Mouse (Mus musculus) frontal cortex, postnatal 14 days (tissue): ENCODE measurements at regions not wholly inside any gene's neighbourhood (a gene's known extent, or its start where the extent isn't known, plus 50 kb on each side); places are given as distances from the start of the nearest gene placed in this dataset.
A peak's percentile ranks its signal among the peaks of the same experiment; 100 is the strongest.

Experiments
- DNase-seq, 2 experiments: peaks; one replicate each; pipeline ENCODE4 v3.0.0; 2022; ENCODE audit warnings: low spot score in 2 of 2

- DNase-seq = no peak
Measured at GRCm38 (mm10) chr13:97520988-97521547, 239.4 kb downstream of the Gm10260 start.

DNA sequence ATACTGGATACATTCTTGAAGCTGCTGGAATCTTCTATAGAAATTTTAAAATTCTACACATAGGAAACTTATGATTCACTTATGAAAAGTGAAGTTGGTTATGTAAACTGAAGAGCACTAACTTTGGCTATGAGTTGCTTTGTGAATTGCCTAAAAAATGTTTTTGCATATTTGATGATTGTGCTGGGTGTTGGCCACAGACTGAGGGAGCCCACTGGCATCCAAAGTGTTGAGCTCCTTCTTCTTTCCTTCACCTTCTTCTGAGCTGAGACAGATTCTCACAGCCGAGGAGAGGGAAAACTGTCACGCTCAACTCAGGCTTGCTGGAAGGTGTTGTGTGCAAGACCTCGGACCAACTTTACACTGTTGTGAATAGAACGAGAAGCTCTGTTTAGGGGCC, 243.7 kb downstream of the Gm10260 start:
- no peak for DNase-seq

DNA sequence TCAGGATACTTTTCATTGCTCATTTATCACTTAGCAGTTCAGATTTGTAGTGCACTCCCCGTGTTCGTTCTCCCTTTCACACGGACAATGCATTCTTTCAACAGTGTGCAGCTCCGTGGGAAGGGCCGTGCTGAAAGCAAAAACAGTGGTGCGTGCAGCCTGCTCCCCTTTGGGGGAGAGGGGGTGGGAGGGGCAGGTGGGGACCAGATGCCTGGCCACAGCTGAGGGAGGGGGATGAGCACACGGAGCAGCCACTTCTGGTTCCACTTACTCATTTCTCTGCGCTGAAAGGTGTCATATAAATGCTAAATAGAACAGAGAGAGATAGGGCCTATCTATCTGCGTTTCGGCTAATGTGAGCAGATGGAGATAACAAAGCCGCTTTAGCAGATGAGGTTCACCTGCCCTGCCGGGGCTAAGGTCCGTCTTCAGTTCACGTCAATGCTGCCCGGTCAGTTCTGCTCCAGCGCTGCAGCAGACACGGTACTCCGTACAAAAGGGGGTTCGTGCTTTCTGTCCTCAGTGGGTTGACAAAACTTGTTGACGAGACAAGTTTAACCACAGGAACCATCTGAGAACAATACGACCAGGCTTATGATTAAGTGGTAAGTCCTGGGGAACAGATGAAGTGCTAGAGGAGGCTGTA, 245.9 kb downstream of the Gm10260 start:
- DNase-seq = no peak

- no peak for DNase-seq
Measured at GRCm38 (mm10) chr13:97512521-97512920, 247.9 kb downstream of the Gm10260 start.

GRCm38 (mm10) chr13:97510431-97511261, 249.8 kb downstream of the Gm10260 start:
- no peak for DNase-seq

- DNase-seq = no peak
Measured at GRCm38 (mm10) chr13:97504949-97505348, 255.5 kb downstream of the Gm10260 start.

- DNase-seq = no peak
Measured at GRCm38 (mm10) chr13:97503955-97504739, 256.3 kb downstream of the Gm10260 start.

- DNase-seq = no peak
Measured at GRCm38 (mm10) chr13:97503391-97503790, 257.0 kb downstream of the Gm10260 start.

GRCm38 (mm10) chr13:97500155-97500554, 259.2 kb downstream of the Enc1 start:
- no peak for DNase-seq

GRCm38 (mm10) chr13:97498981-97499380, 258.1 kb downstream of the Enc1 start:
- no peak for DNase-seq

DNA sequence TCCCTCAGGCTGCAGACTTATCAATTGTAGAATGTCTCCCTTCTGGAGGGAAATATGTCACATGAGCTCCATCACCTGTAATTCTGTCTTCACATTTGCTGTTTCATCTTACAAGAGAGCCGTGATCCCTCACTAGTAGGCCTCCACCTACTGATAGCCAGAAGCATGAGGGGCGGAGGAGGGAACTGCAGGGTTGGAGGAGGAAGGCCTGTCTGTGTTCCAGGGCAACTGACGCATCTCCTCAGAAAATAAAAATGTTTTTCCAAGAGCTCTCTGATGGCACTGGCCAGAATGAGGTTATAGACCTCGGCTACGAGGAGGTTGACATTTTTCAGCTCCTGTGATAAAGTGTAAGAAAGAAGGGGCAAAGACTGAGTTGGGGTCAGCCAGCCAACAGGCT, 257.0 kb downstream of the Enc1 start:
- DNase-seq = no peak

GRCm38 (mm10) chr13:97494770-97495169, 253.9 kb downstream of the Enc1 start:
- DNase-seq = no peak

- DNase-seq = no peak
Measured at GRCm38 (mm10) chr13:97493836-97494235, 252.9 kb downstream of the Enc1 start.

- DNase-seq = no peak
Measured at GRCm38 (mm10) chr13:97492958-97493735, 252.2 kb downstream of the Enc1 start.

DNA sequence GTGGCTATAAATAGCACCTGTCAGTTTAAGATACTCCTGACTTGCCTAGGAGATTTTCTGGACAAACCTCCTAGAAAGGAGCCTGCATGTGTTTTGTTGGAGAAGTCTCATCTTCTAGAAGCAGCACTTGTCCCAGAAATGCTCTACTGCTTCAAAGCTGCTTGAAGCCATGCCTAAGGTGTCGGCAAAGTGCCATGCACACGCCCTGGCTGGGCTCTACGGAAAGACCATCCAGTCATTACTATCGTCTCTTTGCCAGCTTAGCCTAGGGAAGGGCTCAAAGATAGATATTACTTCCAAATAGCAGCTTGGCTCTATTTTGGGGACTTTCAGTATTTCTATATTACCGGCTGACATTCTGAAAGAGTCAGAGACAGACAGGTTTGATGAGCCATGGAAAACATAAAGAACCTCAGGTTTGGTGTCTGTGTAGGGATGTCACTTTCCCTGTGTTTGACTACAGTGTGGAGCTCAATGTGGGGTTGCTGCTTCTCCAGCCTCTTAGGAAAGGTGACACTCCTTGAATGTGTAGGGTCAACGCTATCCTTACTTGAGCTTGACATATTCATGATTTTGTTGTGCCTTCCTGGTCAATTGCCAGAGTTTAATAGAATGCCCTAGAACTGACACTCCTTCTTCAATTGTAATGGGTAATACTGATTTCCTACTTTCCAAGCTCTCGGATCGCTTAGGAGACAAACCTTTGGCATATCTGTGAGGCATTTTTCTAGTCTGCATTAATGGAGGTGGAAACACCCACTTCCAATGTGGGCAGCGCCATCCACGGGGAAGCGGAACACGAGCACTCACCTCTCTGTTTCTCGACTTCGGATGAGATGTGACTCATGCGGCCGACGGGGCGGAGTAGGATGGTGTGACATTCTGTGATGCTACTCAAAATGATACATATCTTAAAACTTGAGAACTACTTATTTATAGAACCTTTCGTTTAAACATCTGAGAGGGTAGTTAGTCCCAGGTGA, 251.3 kb downstream of the Enc1 start:
- DNase-seq = peak; percentile 22 to 51

DNA sequence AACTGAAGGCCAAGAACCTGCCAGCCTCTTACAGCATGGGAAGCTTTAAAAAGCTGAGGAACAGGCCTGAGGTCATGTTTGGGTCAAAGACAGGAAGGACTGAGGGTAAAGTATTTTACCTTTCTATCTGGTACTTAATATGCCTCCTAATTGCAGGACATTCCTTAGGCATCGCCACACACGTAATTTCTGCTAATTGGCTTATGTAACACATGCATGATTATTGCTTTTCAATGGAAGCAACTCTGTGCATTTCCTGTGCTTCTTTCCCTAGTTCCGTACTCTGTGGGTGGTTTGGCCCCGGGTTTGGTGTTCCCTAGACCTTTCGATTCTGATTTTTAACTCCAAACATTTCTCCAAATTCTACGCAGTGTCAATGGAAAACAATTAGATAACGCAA, 249.2 kb downstream of the Enc1 start:
- no peak for DNase-seq

DNA sequence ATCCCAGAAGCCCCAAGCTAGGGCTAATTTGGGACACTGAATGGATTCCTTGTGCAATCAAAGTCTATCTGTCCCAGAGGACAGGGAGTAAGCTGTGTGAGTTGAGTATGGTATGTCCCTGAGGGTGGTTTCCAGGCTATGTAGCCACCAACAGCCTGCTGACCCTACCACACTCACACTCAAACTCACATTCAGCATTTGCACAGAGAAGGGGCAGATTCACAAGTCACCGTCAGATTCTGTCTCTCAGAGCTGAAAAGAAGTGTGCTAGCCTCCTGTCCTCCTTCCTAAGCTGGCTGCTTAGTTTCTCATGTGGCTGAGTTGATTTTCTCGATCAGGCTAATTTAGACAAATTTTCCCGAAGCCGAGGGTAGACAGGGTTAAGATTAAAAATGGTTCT, 248.8 kb downstream of the Enc1 start:
- DNase-seq = no peak

DNA sequence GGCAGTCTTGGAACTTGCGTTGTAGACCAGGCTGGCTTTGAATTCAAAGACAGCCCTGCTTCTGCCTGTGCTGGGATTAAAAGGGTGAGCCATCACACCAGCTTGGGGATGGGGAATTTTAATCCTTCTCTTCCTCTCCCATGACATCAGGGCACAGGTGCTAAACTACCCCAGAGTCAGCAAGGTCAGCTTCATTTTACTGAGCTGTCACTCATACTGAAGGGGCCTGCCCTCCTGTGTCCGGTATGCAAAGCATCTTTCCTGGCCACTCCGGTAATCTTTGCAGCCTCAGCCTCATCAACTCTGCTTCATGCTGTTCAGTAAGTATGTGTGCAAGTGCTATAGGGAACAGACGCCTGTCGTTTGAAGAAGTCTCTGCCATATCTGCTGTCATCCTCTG, 248.1 kb downstream of the Enc1 start:
- no peak for DNase-seq

DNA sequence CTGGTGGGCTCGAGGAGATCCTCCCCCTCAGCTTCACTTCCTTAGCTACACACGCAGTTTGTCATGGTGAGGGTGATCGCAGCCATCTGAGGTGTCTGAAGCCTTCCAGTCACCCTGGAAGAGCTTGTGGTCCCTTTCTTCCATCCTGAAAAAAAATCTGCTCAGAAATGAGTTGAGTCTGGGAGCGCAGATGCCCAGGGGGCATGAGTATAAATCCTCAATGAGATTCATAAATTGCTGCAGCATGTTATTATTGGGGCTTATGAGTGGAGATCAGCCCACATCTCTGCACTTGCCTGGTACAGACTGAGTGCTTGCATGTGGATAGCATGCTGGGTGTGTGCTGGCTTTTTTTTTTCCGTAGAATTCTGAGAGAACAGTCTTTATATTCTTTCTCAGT, 247.6 kb downstream of the Enc1 start:
- DNase-seq = no peak
